Mouse (Mus musculus) kidney, postnatal 36 days (tissue): ENCODE data around the gene Zmat1.
"Not testable (repeated sequence)": the region's sequence is repeated elsewhere in the genome, so short reads cannot be mapped to it uniquely, and the experiment has no call there.

Source experiments
- DNase-seq, 2 experiments: peaks; one replicate each; pipeline ENCODE4 v3.0.0; 2021 to 2022; ENCODE audit warnings: mixed read lengths in 2 of 2

Zmat1 gene

GRCm38 (mm10) chrX:135008720-135009470, at the start of gene Zmat1:
Zmat1 (minus strand) TSS chrX:135009209.
- DNase-seq, result peak; percentile 90 to 95

DNA sequence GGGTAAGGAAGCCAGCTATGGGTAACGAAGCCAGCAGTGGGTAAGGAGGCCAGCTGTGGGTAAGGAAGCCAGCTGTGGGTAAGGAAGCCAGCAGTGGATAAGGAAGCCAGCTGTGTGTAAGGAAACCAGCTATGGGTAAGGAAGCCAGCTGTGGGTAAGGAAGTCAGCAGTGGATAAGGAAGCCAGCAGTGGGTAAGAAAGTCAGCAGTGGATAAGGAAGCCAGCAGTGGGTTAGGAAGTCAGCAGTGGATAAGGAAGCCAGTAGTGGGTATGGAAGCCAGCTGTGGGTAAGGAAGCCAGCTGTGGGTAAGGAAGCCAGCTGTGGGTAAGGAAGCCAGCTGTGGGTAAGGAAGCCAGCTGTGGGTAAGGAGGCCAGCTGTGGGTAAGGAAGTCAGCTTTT, 44.9 kb upstream of the Zmat1 start:
- not testable (repeated sequence) for DNase-seq

GRCm38 (mm10) chrX:135035962-135036375, 27.0 kb upstream of the Zmat1 start:
- DNase-seq, result peak; percentile 28 to 41

GRCm38 (mm10) chrX:135025135-135025534, 16.1 kb upstream of the Zmat1 start:
- DNase-seq, result no peak

DNA sequence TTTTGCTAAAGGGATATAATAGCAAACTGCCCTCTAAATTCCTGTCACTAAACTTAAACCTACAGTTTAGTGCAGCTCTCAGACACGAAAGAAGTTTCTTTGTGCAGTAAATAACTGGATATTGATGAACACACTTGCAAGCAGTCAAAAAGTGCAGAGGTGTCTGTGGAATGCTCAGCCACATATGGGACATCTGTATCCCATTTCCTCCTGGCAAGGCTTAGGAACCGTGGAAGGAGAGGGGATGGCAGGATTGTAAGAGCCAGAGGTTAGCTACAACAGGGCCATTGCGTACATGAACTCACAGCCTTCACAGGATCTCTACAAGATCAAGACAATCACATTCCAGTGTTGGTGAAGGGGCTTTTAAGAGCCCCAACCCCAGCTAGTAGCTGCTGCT, 2.4 kb upstream of the Zmat1 start:
- DNase-seq, result no peak

DNA sequence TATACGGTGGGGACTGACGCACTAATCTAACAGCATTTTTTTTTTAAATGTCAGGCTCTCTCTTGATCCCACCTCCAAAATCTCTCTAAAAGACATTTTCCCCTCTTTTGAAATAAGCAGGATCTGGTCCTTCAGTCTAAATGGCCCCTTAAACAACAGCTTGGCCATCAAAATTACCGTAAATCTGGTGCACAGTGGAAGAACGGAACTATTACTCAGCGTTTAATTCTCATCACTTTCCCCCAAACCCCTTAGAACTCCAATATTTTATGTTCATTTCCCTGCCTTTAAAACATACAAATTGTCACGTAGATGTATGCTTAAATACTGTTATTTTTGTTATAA, 434 bp upstream of the Zmat1 start:
- no peak for DNase-seq

- peak in 1 of 2 experiments; percentile 9 for DNase-seq
Measured at GRCm38 (mm10) chrX:135008021-135008420, 988 bp downstream of the Zmat1 start.

DNA sequence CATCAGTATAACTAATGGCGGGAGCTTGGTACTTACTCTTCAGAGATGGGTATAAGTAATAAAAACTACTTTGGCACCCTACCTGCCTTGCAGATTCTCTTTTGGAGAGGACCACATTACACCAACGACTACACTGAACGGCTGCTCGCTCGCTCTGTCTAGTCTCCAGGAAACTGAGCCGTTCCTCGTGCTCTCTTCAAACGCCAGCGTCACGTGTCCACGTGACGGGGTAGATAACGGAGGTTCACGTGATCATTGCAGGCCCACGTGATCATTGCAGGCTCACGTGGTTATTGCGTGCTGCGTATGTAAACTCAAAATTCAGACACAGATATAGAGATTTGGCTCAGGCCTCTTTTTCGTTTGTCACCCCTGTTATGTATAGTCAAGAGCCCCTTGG, 44.5 kb downstream of the Zmat1 start, which contains the start of gene Nxf2:
Gene Nxf2, minus strand, starts transcription at position 209 of the 400 bp plus-strand sequence.
- no peak for DNase-seq

- peak; percentile 29 to 52 for DNase-seq
Measured at GRCm38 (mm10) chrX:134963305-134964094, 45.5 kb downstream of the Zmat1 start.

- peak in 1 of 2 experiments; percentile 56 for DNase-seq
Measured at GRCm38 (mm10) chrX:134930361-134930760, 78.6 kb downstream of the Zmat1 start.

DNA sequence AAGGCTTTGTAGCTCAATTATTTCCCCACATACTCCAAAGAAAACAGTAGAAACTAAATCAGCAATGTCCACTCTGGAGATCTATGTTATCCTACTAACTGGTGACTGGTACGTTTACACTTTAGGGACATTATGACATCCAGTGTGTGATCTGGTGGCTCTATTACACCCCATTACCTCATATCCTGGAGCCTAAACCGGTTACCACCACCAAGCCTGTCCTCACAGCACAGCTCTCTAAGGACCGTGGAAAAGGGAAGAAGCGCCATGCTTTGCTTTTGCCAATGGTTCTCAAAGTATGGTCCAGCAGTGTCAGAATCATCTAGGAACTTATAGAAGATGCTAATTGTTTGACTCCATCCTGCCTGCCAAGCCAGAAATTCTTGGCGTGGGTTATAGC, 79.1 kb downstream of the Zmat1 start:
- DNase-seq, result no peak

DNA sequence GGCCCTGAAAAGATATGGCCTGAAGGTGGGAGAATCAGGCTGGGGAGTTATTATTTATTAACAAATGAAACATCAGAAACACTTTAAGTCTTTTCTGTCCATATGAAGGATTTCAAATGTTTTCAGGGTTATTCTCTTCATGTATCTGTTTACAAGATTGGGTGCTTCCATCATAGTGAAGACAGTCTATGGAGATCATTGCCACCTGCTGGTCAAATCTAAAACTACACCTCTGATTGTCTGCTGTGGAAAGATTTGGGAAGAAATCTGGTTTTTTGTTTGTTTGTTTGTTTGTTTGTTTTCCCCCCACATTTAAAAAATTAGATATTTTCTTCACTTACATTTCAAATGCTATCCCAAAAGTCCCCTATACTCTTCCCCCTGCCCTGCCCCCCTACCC, 84.0 kb downstream of the Zmat1 start:
- DNase-seq, result peak; percentile 47 to 59

- DNase-seq, result no peak
Measured at GRCm38 (mm10) chrX:134923675-134924424, 85.2 kb downstream of the Zmat1 start.
